Mouse (Mus musculus): ENCODE measurements at regions not wholly inside any gene's neighbourhood (a gene's known extent, or its start where the extent isn't known, plus 50 kb on each side); places are given as distances from the start of the nearest gene placed in this dataset.
A peak's percentile ranks its signal among the peaks of the same experiment; 100 is the strongest.

GRCm38 (mm10) chr11:22420003-22420723 lies 78.1 kb upstream of the Ehbp1 start:
- WGBS (ENCODE audit: insufficient replicate concordance): 55% methylated on average over 3 of the region's 3 CpGs
- Histone ChIP-seq H3K4me1 (replicated peaks; ENCODE audit: control insufficient read depth in 2 of 2, insufficient read depth in 2 of 2, low read length in 1 of 2) (no peaks in the 10 kb centered on the region), H3K36me3 (replicated peaks; ENCODE audit: control insufficient read depth, insufficient read depth, low read depth) (no peaks in the 10 kb centered on the region), H3K4me2 (ENCODE audit: low read depth) (no peak overlapping the region), H3K4me3 (ENCODE audit: insufficient read depth in 1 of 2, low read depth in 2 of 2, low read length in 2 of 2) (no peak overlapping the region), H3K27me3 (ENCODE audit: control insufficient read depth, insufficient read depth, low read length) (no peaks in the 10 kb centered on the region), H3K27ac (no peak overlapping the region), H3K9me3 (ENCODE audit: control insufficient read depth, low read length) (no peaks in the 10 kb centered on the region), H3K9ac (replicated peaks) (no peak overlapping the region)
- no peak for DNase-seq (ENCODE audit: low read depth in 3 of 3, low spot score in 3 of 3)
- no peak for TF ChIP-seq EP300 (IDR thresholded peaks at IDR 0.05; ENCODE audit: low read depth)
- no peak for TF ChIP-seq CTCF (IDR thresholded peaks at IDR 0.05; ENCODE audit: low read depth)
- no peak for ATAC-seq (ENCODE audit: insufficient read depth)

GRCm38 (mm10) chr11:22421762-22422161 lies 79.7 kb upstream of the Ehbp1 start:
- ATAC-seq (ENCODE audit: insufficient read depth) (no peak), DNase-seq (ENCODE audit: low read depth in 3 of 3, low spot score in 3 of 3) (no peak)
- Histone ChIP-seq H3K4me2 (ENCODE audit: low read depth) (no peak overlapping the region), H3K9me3 (ENCODE audit: control insufficient read depth, low read length) (no peaks in the 10 kb centered on the region), H3K36me3 (replicated peaks; ENCODE audit: control insufficient read depth, insufficient read depth, low read depth) (no peaks in the 10 kb centered on the region), H3K4me1 (replicated peaks; ENCODE audit: control insufficient read depth in 2 of 2, insufficient read depth in 2 of 2, low read length in 1 of 2) (no peaks in the 10 kb centered on the region), H3K27me3 (ENCODE audit: control insufficient read depth, insufficient read depth, low read length) (no peaks in the 10 kb centered on the region), H3K9ac (replicated peaks) (no peak overlapping the region), H3K4me3 (ENCODE audit: insufficient read depth in 1 of 2, low read depth in 2 of 2, low read length in 2 of 2) (no peak overlapping the region), H3K27ac (no peak overlapping the region)
- WGBS (ENCODE audit: insufficient replicate concordance): 61% methylated on average over 3 of the region's 3 CpGs
- TF ChIP-seq CTCF (IDR thresholded peaks at IDR 0.05; ENCODE audit: low read depth) (no peak), EP300 (IDR thresholded peaks at IDR 0.05; ENCODE audit: low read depth) (no peak)

GRCm38 (mm10) chr11:22437140-22437850 lies 74.6 kb upstream of the Tmem17 start:
- Histone ChIP-seq H3K9ac (replicated peaks) (no peak overlapping the region), H3K4me1 (replicated peaks; ENCODE audit: control insufficient read depth in 2 of 2, insufficient read depth in 2 of 2, low read length in 1 of 2) (peaks cover 0 to 9% of the 10 kb centered on the region in 2 experiments; a peak in 2 of 4 replicates), H3K36me3 (replicated peaks; ENCODE audit: control insufficient read depth, insufficient read depth, low read depth) (no peaks in the 10 kb centered on the region), H3K27ac (no peak overlapping the region), H3K4me3 (ENCODE audit: insufficient read depth in 1 of 2, low read depth in 2 of 2, low read length in 2 of 2) (no peak overlapping the region), H3K4me2 (ENCODE audit: low read depth) (no peak overlapping the region), H3K27me3 (ENCODE audit: control insufficient read depth, insufficient read depth, low read length) (no peaks in the 10 kb centered on the region), H3K9me3 (ENCODE audit: control insufficient read depth, low read length) (no peaks in the 10 kb centered on the region)
- TF ChIP-seq CTCF (IDR thresholded peaks at IDR 0.05; ENCODE audit: low read depth): peak; percentile 59
- no peak for TF ChIP-seq EP300 (IDR thresholded peaks at IDR 0.05; ENCODE audit: low read depth)
- peak; percentile 88 for ATAC-seq (ENCODE audit: insufficient read depth)
- peak; percentile 19 to 41 (median 33) for DNase-seq (ENCODE audit: low read depth in 3 of 3, low spot score in 3 of 3)
- 7% methylated on average over 5 of the region's 5 CpGs for WGBS (ENCODE audit: insufficient replicate concordance)

GRCm38 (mm10) chr11:22437851-22438215 lies 74.1 kb upstream of the Tmem17 start:
- no peak overlapping the region for H3K4me3 ChIP-seq (ENCODE audit: insufficient read depth in 1 of 2, low read depth in 2 of 2, low read length in 2 of 2)
- H3K27ac ChIP-seq: no peak overlapping the region
- 65% methylated on average over 5 of the region's 5 CpGs for WGBS (ENCODE audit: insufficient replicate concordance)
- no peak for TF ChIP-seq EP300 (IDR thresholded peaks at IDR 0.05; ENCODE audit: low read depth)
- TF ChIP-seq CTCF (IDR thresholded peaks at IDR 0.05; ENCODE audit: low read depth): no peak
- no peaks in the 10 kb centered on the region for H3K36me3 ChIP-seq (replicated peaks; ENCODE audit: control insufficient read depth, insufficient read depth, low read depth)
- peak; percentile 66 for ATAC-seq (ENCODE audit: insufficient read depth)
- no peaks in the 10 kb centered on the region for H3K9me3 ChIP-seq (ENCODE audit: control insufficient read depth, low read length)
- H3K9ac ChIP-seq (replicated peaks): no peak overlapping the region
- DNase-seq (ENCODE audit: low read depth in 3 of 3, low spot score in 3 of 3): no peak
- peaks cover 0 to 9% of the 10 kb centered on the region in 2 experiments; a peak in 2 of 4 replicates for H3K4me1 ChIP-seq (replicated peaks; ENCODE audit: control insufficient read depth in 2 of 2, insufficient read depth in 2 of 2, low read length in 1 of 2)
- no peaks in the 10 kb centered on the region for H3K27me3 ChIP-seq (ENCODE audit: control insufficient read depth, insufficient read depth, low read length)
- no peak overlapping the region for H3K4me2 ChIP-seq (ENCODE audit: low read depth)

- DNase-seq (ENCODE audit: low read depth in 3 of 3, low spot score in 3 of 3): no peak
- no peak for TF ChIP-seq CTCF (IDR thresholded peaks at IDR 0.05; ENCODE audit: low read depth)
- TF ChIP-seq EP300 (IDR thresholded peaks at IDR 0.05; ENCODE audit: low read depth): no peak
- WGBS (ENCODE audit: insufficient replicate concordance): 50% methylated on average over 2 of the region's 2 CpGs
Observed at GRCm38 (mm10) chr11:22438441-22439066, 73.3 kb upstream of the Tmem17 start.

More at GRCm38 (mm10) chr11:22438441-22439066, 73.3 kb upstream of the Tmem17 start:
- H3K4me2 ChIP-seq (ENCODE audit: low read depth): no peak overlapping the region
- no peak overlapping the region for H3K9ac ChIP-seq (replicated peaks)
- no peaks in the 10 kb centered on the region for H3K27me3 ChIP-seq (ENCODE audit: control insufficient read depth, insufficient read depth, low read length)
- H3K27ac ChIP-seq: no peak overlapping the region
- peaks cover 0 to 9% of the 10 kb centered on the region in 2 experiments; a peak in 2 of 4 replicates for H3K4me1 ChIP-seq (replicated peaks; ENCODE audit: control insufficient read depth in 2 of 2, insufficient read depth in 2 of 2, low read length in 1 of 2)
- H3K36me3 ChIP-seq (replicated peaks; ENCODE audit: control insufficient read depth, insufficient read depth, low read depth): no peaks in the 10 kb centered on the region
- H3K9me3 ChIP-seq (ENCODE audit: control insufficient read depth, low read length): no peaks in the 10 kb centered on the region
- ATAC-seq (ENCODE audit: insufficient read depth): no peak
- no peak overlapping the region for H3K4me3 ChIP-seq (ENCODE audit: insufficient read depth in 1 of 2, low read depth in 2 of 2, low read length in 2 of 2)
